Mouse (Mus musculus) lung, postnatal 0 days (tissue): ENCODE results near the gene Adgrb3.

ENCODE experiments used
- CTCF ChIP-seq: IDR thresholded peaks from 2 replicates; pipeline ENCODE4 v1.5.1; 2016; ENCODE audit warnings: antibody characterized with exemption, mild to moderate bottlenecking
- EP300 ChIP-seq: IDR thresholded peaks from 2 replicates; pipeline ENCODE4 v1.6.1; 2016; ENCODE audit warnings: antibody characterized with exemption, mild to moderate bottlenecking, control low read depth

DNA sequence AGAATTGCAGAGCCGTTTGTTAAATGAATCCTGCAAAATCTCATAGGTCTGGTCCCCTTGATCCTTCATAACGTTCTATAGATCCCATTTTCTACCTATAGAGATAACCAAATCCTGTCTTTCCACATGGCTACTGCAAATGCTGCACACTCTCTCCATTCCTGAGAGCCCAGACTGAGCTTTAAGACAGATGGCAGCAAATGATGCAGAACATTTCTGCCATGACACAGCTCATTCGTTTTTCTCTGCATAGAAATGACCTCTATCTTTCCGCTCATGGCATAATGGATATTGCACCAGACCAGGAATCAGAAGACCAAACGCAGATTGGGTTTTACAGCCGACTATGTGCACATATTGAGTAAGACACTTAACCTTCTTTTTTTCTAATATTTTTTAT, 84.8 kb downstream of the Adgrb3 start:
- no peak for TF ChIP-seq CTCF
- no peak for TF ChIP-seq EP300
